Mouse (Mus musculus) layer of hippocampus, adult 2 months (tissue): ENCODE measurements at regions not wholly inside any gene's neighbourhood (a gene's known extent, or its start where the extent isn't known, plus 50 kb on each side); places are given as distances from the start of the nearest gene placed in this dataset.
A peak's percentile ranks its signal among the peaks of the same experiment; 100 is the strongest.

Experiments
- DNase-seq, 2 experiments: peaks; one replicate each; pipeline ENCODE4 v3.0.0; 2022; ENCODE audit warnings: low spot score in 2 of 2
- H3K27ac ChIP-seq: fragments of 200-600 bp; 2 replicates; pipeline ENCODE4 v1.8.1; 2022
- H3K4me3 ChIP-seq: fragments of 200-600 bp; 2 replicates; pipeline ENCODE4 v1.8.1; 2022; ENCODE audit warnings: mild to moderate bottlenecking
- CTCF ChIP-seq: fragments of 200-600 bp; conservative IDR thresholded peaks from 2 replicates; pipeline ENCODE4 v1.8.1; 2022; ENCODE audit warnings: antibody characterized with exemption, mild to moderate bottlenecking, moderate library complexity

- no peak for TF ChIP-seq CTCF
- DNase-seq: no peak
- no peak overlapping the region for H3K27ac ChIP-seq
- no peak overlapping the region for H3K4me3 ChIP-seq
These were observed 64.7 kb upstream of the Fxr1 start for GRCm38 (mm10) chr3:33955064-33955463.

GRCm38 (mm10) chr3:33955854-33956624, 63.7 kb upstream of the Fxr1 start:
- no peak overlapping the region; the same call in 1 of the 2 replicates for H3K4me3 ChIP-seq
- DNase-seq: peak; percentile 69 to 73

GRCm38 (mm10) chr3:33956625-33957023, 63.1 kb upstream of the Fxr1 start:
- DNase-seq: no peak
- Histone ChIP-seq H3K27ac (no peak overlapping the region), H3K4me3 (no peak overlapping the region)
- no peak for TF ChIP-seq CTCF

More at GRCm38 (mm10) chr3:33955854-33956624, 63.7 kb upstream of the Fxr1 start:
- no peak overlapping the region for H3K27ac ChIP-seq
- TF ChIP-seq CTCF: peak; percentile 95

GRCm38 (mm10) chr3:33957676-33958075, 62.1 kb upstream of the Fxr1 start:
- TF ChIP-seq CTCF: no peak
- Histone ChIP-seq H3K4me3 (no peak overlapping the region), H3K27ac (no peak overlapping the region)
- DNase-seq: no peak

GRCm38 (mm10) chr3:33958216-33958615, 61.5 kb upstream of the Fxr1 start:
- Histone ChIP-seq H3K27ac (no peak overlapping the region), H3K4me3 (no peak overlapping the region)
- no peak for DNase-seq
- no peak for TF ChIP-seq CTCF

- no peak for DNase-seq
- no peak overlapping the region for H3K4me3 ChIP-seq
- no peak for TF ChIP-seq CTCF
- no peak overlapping the region for H3K27ac ChIP-seq
These were observed 59.5 kb upstream of the Fxr1 start for GRCm38 (mm10) chr3:33960211-33960610.

- DNase-seq: no peak
- Histone ChIP-seq H3K4me3 (no peak overlapping the region), H3K27ac (no peak overlapping the region)
- no peak for TF ChIP-seq CTCF
These were observed 56.8 kb upstream of the Fxr1 start for GRCm38 (mm10) chr3:33962938-33963337.

- H3K4me3 ChIP-seq: no peak overlapping the region
- no peak for DNase-seq
- no peak overlapping the region for H3K27ac ChIP-seq
- TF ChIP-seq CTCF: no peak
These were observed 52.6 kb upstream of the Fxr1 start for GRCm38 (mm10) chr3:33967184-33967583.
